Mouse (Mus musculus) right cerebral cortex, adult 2 months (tissue): ENCODE measurements around the gene Bax.
"Not testable (repeated sequence)": the region's sequence is repeated elsewhere in the genome, so short reads cannot be mapped to it uniquely, and the experiment has no call there.

Experiments used
- DNase-seq, 2 experiments: peaks; one replicate each; pipeline ENCODE4 v3.0.0; 2021 to 2022; ENCODE audit warnings: low spot score in 2 of 2

Gene Bax

DNA sequence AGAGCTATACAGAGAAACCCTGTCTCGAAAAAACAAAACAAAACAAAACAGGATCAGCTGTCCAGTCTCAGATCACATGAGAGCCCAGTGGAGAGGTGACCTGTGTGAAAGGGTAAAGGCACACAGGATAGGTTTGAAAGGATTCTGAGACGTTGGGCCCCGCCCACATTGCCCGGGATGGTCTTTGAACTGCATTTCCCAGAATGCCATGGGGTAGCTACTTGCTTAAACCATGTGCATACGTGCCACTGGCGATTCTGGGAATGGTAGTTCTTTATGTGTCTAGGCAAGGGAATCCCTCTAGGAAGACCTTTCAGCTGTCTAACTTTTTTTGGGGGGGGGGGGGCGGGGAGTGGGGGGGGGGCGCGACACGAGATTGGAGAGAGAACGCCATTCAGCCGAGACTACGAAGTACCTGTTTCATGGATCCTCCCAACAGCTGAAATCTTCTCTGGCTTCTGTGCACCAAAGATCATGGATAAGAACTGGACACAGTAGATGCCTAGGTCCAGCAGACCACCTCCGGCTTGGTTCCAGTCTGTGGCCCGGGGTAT, 14.8 kb upstream of the Bax start, which contains the start of gene Tulp2:
TSS of gene Tulp2 (plus strand) at position 504 of the 554 bp plus-strand sequence.
- DNase-seq: peak; percentile 71 to 77

DNA sequence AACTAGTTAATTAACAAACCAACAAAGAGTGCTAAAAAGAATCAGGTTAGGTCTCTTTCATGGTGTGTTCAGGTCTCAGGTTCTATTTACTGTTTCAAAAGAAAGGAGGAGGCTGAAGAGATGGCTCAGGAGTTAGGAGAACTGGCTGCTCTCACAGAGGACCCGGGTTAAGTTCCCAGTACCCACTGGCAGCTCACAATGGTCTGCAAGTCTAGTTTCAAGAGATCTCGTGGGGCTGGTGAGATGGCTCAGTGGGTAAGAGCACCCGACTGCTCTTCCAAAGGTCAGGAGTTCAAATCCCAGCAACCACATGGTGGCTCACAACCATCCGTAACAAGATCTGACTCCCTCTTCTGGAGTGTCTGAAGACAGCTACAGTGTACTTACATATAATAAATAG, 13.6 kb upstream of the Bax start:
- DNase-seq: not testable (repeated sequence)

DNA sequence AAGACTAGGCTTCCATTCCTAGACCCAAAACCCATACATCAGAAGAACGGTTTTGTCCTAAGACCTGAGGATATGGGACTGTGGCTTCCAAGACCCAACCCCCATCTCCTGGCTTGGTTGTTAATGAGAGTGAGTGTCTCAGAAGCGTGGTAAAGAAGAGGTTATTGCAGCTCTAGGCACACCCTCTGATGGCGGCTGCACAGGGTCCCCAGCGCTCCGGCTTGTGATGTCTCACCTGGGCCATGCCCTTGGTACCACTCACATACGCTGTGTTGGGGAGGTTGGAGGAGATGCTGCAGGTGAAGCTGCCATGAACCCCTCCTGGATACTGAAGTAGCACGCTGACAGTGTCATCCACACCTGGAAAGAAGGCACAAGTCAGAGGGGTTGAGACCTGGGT, 12.1 kb upstream of the Bax start:
- no peak for DNase-seq

DNA sequence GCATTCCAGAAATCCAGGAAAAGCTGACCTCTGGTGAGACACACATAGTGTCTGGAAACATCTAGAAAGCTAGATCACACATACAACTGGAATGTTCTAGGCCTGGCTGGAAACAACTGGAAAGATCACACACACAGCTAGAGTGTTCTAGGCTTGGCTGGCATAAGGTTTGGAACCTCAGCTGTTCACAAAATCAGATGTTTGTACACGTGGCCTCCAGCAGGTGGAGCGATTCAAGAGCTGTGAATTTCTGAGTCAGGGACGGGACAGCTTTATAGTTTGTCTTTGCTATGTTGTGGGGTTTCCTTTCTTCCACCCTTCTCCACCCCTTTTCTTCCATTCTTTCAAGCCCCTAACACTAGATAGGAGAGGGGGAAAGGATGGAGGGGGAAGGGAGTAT, 10.3 kb upstream of the Bax start:
- DNase-seq: peak; percentile 66 to 69

DNA sequence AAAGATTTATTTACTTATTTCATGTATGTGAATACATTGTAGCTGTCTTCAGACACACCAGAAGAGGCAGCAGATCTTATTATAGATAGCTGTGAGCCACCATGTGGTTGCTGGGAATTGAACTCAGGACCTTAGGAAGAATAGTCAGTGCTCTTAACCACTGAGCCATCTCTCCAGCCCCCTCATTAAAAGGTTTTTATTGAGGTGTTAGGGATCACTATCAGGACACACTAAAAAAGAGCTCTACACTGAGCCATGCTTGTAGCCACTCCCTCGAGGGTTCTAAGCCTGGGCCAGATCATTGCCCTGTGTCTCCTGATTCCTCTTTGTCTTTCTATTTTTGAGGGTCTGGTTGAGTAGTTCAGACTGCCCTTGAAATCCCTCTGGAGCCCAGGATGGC, 9.8 kb upstream of the Bax start:
- DNase-seq: no peak

DNA sequence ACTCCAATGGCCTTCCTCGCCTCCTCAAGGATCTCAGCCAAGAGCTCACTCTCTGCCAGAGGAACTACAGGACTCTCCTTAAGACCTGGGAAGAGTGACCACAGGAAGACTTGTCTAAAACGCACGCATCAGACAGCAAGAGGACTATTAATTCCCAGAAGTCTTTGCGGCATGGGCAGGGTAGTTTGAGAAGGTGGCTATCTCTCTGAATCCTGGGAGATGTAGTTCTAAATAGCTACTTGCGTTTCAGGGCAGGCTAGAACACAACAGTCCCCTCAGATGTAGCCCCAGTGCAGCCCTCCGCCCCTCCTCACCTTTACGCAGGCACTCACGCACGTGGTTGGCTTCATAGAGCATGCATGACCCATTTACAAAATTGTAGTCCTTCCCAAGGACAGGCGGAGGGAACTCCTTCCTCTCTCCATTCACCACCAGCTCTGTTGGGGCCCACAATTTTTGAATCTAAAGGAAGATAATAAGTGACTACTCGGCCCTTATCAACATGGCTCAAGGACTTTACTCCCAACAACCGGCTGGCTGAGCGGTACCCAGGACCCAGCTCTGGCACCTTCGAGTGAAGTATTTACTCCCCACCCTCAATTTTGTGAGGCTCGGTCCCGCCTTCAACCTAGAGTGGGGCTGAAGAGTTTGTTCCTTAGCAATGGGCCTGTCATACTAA, 8.7 kb upstream of the Bax start:
- DNase-seq: peak in 1 of 2 experiments; percentile 39

DNA sequence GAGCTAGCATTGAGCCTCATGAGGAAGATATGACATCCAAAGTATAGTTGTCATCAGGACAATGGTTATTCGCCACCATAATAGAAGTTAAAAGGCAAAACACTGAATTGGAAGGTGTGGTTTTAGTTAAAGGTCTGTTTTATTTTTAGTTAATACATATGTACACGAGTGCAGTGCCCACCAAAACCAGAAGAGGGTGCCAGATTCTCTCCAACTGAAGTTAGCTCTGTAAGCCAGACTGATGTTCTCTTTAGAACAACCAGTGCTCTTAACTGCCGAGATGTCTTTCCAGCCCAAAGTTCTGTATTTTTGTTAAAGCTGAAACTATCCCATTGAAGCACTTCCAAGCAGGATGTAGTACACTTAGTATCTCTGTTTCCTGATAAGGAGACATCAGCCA, 4.2 kb upstream of the Bax start:
- DNase-seq: peak; percentile 82 to 90

DNA sequence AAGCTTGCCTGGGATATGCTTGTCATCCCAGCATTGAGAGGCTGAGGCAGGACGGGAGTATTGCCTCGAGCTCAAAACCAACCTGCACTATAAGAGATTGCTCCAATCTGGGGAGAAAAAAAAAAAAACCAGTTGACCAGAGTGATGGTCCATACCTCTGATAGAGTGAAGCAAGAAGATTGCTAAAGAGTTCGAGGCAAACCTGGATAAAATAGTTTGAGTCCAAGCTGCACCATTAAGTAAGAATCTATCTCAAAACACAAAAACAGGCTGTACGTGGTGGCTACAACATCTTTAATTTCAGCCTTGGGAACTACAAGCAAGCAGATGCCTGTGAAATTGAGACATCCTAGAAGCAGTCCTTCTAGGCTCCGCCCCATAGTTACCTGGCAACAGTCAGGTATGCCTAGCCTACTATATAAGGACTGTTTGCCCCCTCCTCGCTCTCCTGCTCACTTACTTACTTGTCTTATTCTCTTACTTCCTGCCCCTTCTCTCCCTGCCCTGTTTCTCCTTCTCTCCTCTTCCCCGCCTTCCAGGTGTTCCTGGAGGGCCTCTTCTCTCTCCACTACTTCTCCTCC, 482 bp upstream of the Bax start:
- DNase-seq: no peak

DNA sequence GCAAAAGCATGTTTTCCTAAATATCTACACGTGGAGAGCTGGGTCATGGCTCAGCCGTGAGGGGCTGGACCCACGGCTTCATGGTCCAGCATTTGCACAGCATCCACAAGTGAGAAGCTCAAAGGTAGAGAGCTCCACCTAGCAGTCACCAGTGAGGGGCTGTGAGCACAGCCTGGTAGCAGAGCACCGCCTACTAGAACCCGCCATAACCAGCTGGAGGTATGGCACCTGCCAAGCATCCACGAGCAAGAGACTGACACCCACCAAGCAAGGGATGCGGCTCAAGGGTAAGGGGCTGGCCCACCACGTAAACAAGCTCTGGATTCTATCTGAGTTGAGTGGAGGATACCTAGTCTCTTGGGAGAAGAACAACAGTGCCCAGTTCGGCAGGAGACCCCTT, 1.1 kb downstream of the Bax start:
- no peak for DNase-seq

DNA sequence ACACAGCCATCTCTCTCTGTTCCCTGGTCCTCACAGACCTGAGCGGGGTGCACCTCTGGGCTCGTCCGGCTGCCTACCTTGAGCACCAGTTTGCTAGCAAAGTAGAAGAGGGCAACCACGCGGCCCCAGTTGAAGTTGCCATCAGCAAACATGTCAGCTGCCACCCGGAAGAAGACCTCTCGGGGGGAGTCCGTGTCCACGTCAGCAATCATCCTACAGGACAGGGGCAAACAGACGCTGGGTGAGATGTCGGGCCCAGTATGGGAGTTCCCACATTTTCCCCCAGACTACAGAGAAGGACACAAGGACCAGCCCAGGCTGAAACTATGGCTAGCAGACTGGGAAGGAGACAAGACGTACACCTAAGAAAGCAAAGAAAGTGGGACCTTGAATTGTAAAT, 1.6 kb downstream of the Bax start:
- no peak for DNase-seq

DNA sequence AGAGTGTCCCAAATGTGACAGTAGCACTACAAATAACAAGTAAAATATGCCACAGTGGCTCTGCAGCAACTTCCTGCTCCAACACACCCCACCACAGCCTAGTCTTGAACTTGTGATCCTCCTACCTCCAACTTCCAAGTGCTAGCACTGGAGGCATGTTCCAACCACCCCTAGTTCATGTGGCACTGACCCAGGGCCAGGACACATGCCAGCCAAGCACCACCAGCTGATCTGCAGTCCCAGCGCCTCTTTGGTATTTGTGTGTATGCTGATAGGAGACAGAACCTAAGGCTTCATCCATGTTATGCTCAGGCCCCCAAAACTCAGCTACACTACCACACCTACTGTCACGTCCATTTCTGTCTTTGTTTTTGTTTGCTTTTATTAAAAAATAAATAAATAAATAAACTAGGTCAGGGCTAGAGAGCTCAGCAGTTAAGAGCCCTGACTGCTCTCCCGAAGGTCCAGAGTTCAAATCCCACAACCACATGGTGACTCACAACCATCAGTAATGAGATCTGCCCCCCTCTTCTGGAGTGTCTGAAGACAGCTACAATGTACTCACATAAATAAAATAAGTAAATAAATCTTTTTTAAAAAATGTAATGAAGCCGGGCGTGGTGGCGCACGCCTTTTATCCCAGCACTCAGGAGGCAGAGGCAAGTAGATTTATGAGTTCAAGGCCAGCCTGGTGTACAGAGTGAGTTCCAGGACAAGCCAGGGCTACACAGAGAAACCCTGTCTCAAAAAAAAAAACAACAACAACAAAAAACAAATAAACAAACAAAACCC, 2.5 kb downstream of the Bax start:
- DNase-seq: no peak

DNA sequence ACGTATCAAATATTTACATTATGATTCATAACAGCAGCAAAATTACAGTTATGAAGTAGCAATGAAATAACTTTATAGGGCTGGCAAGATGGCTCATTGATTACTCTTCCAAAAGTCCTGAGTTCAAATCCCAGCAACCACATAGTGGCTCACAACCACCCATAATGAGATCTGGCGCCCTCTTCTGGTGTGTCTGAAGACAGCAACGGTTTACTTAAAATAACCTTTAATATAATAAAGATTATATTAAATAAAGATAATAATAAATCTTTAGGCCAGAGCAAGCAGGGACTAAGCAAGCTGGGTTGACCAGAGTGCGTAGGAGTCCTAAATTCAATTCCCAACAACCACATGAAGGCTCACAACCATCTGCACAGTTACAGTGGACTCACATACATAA, 3.8 kb downstream of the Bax start:
- not testable (repeated sequence) for DNase-seq

DNA sequence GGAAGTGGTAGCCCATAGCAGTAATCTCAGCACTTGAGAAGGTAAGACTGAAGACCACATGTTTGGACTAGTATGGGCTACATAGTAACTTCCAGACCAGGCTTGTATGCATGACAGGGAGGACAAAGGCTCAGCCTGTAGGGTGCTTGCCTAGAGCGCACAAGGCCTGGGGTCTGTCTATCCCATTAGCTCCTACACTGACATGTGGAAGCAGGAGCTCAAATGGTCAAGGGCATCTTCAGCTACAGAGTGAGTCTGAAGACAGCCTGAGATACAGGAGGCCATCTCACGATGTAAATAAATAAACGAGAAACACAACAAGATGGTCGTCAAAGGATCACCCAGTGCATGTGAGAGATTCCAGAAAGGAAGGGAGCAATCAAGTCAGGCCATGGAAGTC, 4.4 kb downstream of the Bax start:
- DNase-seq: no peak

DNA sequence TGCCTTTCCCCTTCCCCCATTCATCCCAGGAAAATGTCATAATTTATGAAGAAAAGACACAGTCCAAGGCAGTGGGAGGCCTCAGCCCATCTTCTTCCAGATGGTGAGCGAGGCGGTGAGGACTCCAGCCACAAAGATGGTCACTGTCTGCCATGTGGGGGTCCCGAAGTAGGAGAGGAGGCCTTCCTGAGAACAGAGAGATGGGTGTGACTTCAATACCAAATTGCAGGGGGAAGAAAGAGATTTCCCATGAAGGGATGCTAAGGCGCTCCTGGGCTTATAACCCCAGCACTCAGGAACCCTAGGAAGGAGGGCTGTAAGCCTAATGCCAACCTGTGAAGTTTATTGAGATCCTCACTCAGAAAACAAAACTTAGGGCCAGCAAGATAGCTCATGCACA, 4.9 kb downstream of the Bax start:
- no peak for DNase-seq

DNA sequence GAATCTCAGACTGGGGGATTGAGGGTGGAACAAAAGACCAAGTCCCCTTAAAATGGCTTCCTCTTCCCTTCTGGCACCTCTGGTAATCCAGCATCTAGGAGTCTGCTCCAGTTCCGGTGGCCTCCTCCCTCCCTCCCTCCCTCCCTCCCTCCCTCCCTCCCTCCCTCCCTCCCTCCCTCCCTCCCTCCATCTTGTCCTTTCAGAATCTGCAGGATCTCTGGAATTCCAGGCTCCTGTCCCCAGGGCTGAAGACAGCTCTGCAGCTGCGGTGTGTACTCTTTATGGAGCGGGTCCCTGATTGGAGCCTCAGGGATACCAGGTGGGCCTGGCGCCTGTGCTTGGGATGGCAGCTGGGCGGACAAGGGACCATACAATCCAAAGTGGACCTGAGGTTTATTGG, 5.4 kb downstream of the Bax start:
- no peak for DNase-seq

DNA sequence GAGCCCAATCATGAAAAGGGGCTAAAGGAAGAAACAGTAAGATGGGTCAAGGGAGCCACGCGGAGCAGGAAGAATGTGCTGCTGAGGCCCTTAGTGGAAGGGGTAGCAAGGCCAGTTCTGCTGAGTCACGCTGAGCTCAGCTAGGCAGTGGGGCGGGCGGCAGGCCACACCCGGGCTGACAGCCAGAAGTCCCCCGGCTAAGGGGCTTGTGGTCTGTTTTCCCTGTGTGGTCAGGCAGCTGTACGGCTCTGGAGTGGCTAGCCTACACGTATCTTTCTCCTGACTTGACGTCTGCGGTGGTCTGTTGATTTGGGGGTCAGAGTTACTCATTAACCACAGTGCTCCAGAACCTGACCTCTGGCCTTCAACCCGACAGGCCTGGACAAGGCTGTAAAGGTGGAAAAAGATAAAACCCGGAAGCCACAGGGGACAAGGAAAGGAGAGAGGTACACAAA, 5.8 kb downstream of the Bax start:
- DNase-seq: no peak

DNA sequence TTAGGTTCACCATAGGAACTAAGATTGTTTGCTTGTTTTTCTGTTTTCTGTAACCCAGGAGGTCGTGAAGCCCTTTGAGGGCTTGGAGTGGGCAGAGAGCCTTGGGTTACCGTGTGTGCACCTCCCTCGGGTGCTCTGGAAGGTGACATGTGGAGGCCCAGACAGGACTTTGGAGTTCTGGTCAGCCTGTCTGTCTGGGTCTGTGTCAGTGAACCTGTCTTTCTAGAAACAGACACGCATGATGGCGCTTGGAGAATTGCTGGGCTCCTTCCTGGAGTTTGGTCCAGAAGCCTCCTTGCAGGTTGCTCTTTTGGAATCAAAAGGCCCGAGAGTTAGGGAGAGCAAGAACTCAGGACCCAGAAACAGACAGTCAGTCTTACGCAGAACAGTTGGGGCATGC, 6.3 kb downstream of the Bax start:
- DNase-seq: no peak

DNA sequence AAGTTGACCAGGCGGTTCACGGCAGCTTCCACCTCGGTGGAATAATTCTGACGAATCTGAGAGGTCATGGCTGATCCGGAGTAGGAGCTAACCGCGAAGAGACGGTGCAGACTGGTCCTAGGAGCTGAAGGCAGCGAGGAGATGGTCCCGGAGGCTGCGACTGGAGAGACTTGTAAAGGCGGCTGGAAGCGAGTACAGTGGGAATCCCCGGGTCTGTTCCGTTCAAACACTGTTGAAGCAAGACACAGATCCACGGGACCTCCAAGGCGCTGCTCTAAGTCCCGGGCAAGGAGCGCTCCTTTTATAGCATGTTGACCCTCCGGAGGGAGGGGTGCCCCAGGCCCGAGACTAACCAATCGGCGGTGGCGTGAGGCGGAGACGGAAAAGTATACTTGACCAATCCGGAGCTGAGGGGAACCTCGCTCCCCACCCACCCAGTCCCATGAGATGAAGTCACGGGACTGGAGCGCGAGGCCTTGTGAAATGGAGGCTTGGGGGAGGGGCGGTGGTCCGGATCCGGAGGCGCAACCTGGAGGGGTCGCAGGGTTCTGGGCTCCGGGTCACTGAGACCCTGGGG, 7.0 kb downstream of the Bax start, which contains the start of gene Ftl1:
TSS of gene Ftl1 (minus strand) at position 321 of the 577 bp plus-strand sequence.
- peak; percentile 96 for DNase-seq

DNA sequence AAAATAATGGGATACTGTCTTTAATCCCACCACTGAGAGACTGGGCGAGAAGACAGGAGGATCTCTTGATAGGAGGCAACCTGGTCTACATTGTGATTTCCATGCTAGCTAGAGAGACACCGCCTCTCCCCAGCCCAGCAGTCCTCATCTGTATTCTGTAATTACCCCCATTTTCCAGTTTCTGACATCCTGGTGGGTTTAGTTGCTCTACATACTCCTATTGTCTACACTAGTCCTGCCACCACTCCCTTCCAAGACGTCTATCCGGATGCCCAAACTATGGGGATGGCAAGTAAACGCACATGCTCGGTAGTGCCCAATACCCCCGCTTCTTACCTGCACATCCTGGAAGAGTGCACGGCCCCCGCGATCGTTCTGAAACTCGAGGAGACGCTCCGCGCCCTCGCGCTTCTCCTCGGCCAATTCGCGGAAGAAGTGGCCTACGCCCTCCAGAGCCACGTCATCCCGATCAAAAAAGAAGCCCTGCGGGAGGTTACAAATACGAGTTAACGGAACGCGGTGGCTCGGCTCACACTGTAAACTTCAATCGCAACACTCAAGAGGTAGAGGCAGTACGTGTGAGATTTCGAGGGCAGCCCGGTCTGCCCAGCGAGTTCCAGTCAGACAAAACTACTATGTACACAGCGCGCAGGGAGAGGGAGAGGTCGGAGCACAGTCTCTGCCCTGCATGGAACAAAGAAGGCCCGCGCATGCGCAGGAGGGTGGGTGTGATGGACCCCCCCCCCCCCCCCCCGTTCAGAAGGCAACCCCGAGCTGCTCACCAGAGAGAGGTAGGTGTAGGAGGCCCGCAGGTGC, 7.7 kb downstream of the Bax start:
- peak; percentile 66 to 75 for DNase-seq

DNA sequence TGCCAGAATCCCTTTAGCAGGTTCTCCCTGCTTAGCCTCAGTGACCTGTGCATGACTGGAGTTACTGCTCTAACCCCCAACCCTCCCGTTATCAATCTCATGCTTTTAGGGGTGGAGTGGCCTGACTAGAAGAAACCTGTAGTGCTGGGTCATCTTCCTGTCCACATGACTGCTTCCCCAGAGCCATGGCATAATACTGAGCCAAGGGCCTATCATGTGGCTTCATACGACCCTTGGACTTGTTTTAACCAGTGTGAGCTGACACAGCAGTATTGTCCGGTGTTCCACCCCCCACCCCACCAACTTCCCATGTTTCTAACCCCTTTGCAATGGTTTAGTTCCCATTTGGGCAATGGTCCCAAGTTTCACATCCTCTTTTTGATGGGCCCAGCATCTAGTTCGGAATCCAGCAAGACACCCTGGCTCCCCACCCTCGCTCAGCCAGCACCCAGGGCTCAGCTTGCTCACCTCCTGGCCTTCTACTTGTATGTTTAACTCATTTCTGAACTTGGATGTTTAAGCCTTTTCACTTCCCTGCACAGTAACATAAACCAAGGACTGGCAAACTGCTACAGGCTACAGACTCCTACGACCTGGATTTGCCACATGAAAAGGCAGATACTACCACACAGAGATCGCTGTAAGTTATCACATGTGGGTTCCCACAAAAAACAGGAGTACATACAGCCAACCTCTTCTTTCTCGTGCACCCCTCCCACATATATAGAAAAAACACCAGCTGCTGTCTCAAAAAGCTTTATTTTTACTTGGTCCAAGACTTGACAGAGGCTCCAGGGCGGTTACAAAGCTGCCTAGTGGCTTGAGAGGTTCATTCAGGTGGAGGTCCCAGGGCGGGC, 9.3 kb downstream of the Bax start:
- no peak for DNase-seq
